Mouse (Mus musculus): ENCODE data around the gene Parn. TPM values are rescaled to one million over a fixed set of nuclear protein-coding genes. Genes with fewer than 3 reads are reported as not detected.
A peak's percentile ranks its signal among the peaks of the same experiment; 100 is the strongest.

The Parn gene
- total RNA-seq, 2 experiments from 2014 or later: 34.4 to 37.4 TPM

DNA sequence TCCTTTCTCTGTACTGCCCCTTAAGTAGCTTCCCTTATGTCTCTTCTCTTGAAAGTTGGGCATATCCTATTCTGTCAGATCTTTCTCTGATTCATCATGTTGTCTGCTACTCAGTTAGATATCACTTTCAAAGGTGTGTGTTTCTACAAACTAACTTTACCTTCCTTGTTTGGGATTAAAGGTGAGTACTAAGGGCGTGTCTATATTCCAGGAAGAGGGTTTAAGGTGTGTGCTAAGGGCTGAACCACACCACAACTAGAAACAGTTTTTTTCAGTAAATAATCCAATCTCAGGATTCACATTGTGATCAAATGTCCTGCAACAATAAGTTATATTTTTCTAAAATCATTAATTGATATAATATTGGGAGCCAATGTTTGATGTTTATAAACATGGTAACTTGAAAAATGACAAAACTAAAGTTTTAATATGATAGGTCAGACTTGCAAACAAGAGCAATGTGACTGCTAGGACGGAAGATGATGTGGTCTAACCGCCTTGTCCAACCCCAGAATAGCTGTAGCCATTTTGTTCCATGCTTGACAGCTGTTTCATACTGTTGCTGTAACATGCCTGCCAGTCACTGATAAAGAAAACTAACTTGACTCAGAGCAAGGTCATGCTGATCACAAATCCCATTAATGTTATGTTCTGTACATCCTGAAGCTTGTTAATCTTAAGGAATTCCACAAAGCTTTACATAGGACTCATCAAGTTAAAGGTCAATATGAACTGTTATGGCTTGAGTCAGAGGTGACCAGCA is 46.0 kb downstream of the Parn start:
- no peak for DNase-seq

GRCm38 (mm10) chr16:13620194-13620593 is 47.8 kb downstream of the Parn start:
- DNase-seq: no peak

- DNase-seq: no peak
Measured at GRCm38 (mm10) chr16:13615276-13615675, 52.7 kb downstream of the Parn start.

DNA sequence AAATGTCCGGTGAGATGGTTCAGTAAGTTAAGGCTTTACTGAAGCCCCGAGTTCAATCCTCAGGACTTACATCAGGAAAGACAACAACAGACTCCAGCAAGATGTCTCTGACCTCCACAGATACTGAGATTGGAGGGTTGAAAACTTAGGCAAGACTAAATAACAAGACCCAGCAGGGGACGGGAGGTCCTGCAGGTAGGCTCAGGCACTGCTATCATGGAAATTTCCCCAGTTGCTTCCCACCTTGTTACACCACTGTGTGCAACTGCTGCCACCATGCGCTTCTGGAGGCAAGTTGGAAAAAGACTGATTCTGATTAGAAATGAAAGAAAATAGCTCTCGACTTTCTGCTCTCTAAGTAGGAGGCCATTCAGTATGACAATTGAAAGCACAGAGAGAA is 55.4 kb downstream of the Parn start:
- DNase-seq: no peak

DNA sequence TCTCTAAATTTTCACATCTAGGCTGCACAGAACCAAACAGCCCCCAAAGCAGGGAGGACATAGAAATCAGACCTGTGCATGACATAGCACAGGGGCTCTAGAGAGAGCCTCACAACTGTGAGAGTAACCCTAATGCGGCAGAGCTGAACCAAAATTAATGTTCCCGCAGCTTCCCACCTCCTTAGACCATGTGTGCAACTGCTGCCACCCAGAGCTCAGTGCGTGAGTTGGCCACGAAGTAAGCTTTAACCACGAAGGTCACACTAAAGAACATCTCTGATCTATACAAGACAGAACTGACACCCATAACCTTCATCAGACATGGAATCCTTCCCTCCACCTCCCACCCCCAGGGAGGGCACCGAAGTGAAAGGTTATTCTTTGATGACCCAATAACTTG is 55.9 kb downstream of the Parn start:
- DNase-seq: peak; percentile 7

- no peak for DNase-seq
Measured at GRCm38 (mm10) chr16:13611399-13611798, 56.6 kb downstream of the Parn start.

DNA sequence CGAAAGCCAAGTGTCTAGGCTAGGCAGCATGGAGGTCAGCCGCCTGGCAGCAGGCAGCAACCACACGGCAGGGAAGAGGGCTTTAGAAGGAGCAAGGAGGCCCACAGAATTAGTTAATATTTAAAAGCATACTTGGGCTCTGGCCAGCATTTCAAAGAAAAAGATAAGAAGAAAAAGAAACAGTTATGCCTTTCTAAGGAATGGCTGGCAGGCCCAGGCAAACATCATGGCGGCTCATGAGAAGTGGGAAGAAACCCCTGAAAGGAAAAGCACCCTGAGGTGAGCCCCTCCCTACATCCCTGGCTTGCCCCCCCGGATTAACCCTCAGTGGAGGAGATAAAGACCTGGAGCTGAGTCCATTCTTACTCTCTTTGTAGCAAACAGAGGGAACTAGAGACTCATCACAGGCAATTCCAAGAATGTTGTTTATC is 57.0 kb downstream of the Parn start:
- no peak for DNase-seq

DNA sequence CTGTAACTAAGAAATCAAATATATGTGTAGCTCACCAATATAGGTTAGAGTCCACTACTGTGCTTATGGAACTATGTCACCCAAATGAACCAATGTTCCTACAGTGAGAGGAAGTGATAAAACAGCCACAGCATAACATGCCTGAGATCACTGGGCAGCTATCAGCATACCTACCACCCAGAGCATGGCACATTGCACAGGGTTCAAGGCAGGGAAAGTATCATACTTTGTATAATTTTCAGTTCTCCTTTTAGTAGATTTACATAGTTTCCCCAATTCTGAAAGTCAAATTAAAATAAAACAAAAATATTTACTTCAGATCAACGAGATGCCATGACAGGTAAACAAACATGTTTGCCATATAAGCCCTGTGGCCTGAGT is 59.3 kb downstream of the Parn start:
- no peak for DNase-seq

DNA sequence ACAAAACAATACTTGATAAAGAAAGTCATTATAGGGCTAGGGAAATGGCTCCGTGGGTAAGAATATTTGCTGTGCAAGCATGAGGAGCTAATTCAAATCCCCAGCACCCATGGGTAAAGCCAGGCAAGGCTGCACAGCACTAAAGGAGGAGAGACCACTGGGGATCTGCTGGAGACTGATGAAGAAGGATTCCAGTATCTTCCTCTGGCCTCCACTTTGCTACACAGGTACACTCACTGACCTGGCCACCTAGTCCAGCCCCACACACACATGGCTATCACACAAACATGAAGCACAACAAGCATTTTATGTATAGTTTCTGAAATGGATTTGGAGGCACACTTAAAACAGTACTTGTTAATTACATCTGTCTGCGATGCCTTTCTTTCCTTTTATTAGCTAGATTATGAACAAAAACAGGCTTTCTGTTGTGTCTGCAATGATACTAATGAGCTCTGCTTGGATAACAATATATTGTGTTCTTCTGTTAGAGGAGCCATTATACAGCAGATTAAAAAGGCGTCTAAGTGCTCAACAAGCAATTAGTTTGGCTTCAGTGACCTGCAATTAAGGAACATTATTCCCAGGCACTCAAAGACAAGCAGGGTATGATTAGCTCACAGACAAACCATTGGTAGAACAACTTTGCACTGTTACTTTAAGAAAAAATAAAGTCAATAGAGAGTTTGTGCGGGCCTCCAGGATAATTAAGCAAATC is 59.8 kb downstream of the Parn start:
- DNase-seq: no peak

DNA sequence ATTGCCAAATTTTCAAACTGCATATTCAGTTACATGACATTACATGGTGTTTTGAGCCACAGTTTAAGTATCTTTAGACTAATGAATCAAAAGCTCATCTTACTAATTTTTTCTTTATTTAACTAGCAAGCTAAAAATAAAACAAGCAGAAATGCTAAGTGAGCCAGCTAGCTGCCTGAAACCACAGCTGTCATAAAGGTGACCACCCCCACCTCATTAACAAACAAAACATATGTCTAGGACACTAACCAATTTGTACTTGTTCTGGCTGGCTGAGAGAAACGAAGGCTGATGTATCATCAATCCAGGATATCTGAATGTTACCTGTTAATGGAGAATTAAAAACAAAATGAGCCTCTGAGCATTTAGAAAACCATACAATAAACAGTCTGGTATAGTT is 65.2 kb downstream of the Parn start:
- no peak for DNase-seq

DNA sequence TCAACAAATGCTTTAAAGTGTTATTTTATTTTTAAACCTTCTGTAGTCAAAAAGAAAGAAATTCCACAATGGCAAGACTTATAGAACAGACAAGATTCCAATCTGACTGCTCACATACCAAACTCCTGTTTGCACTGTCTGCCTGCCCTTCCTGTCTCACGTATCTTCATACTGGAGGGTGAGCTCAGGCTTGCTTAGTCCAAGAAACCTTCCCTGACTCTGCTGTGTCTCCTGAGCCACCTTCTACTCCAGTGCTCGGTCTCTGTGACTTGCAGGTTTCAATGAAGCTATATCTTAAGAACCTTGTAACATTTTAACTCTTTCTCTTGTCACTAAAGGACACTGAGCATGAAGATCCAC is 78.9 kb downstream of the Parn start:
- no peak for DNase-seq

DNA sequence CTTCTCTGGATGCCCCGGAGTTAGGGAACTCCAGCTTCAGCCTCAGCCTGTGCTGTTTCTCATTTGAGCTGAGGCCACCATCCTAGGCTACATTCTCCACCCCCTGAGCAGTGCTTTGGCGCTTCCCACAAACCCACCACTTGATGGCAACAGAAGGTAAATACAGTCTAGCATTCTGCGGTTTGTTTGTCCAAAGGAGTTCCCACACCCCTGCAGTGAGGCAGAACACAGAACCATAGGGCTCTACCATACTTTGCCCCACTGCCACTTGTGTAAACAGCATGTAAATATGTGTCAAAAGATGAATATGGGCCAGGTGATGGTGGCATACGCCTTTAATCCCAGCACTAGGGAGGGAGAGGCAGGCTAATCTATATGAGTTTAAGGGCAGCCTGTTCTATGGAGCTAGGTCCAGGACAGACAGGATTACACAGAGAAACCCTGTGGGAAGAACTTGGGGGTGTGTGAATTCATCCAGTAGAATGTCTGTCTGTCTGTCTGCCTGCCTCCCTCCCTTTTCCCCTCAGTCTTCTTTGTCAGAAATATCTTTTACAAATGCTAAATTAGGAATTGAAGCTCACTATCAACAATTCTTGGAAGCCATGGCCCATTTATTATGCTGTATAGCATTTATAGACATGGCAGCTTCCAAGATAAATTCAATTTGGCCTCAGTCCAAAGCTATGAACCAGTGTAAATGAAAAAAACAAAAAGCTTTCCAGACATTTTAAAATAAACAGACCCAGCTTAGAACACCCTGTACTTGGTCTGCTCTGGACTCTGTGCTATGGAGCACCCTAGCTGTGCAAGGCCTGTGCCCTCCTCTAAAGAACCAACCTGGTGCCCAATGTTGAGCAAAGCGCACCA is 79.6 kb downstream of the Parn start:
- no peak for DNase-seq

- no peak for DNase-seq
Measured at GRCm38 (mm10) chr16:13585234-13585633, 82.7 kb downstream of the Parn start.

GRCm38 (mm10) chr16:13580784-13581183 is 87.2 kb downstream of the Parn start:
- no peak for DNase-seq

DNA sequence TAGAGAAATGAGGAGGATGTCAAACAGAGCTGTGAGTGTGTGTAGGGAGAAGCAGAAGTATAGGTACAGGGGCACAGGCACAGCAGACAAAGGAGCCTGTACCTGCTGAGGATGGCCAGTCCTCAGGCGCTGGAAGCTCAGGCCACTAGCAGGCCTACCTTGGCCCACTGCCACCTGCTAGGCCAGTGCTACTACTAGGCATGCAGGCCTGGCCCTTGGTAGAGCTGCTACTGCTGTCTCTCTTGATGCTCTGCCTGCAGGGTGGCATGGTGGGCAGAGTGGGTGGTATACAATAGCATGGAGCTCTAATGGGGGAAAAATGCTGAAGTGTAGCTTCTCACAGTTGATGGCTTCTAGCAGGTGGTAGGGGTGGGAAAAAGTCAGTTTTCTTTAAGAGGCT is 88.0 kb downstream of the Parn start:
- peak; percentile 41 for DNase-seq

DNA sequence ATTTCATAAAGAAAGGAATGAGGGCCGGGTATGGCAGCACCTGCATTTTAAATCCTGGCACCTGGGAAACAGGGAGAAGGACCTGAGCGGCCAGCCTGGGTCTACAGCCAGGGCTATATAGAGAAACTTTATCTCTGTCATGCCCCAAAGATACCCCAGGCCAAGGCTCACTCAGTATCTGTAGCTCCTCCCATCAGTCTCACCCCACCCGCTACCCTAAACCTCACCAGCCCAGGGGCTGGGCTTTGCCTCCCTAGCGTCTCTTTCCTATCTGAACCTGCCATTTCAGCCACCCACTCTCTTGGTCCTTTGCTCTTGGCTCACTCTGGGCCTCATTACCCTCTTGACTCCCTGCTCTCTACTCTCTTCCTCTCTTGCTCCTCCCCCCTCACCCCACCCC is 92.7 kb downstream of the Parn start:
- no peak for DNase-seq

DNA sequence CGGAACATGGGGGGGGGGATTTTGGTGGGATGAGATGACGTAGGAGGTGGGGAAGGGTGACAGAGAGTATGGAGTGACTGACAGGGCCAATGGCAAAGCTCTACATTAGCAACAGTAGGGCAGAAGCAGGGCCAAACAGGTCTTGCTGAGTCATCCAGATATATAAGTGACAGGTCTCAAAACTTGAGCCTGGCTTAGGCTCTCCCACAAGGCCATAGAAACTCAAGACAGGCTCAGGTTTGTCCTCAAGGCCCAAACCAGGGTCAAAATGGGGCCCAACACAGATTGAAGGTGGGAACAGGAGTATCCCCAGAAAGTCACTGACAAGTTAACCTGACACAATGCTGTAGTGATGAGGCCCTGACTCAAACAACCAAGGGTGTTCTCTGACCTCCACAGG is 99.7 kb downstream of the Parn start:
- no peak for DNase-seq

- peak; percentile 46 for DNase-seq
Measured at GRCm38 (mm10) chr16:13567614-13568013, 100.4 kb downstream of the Parn start.

DNA sequence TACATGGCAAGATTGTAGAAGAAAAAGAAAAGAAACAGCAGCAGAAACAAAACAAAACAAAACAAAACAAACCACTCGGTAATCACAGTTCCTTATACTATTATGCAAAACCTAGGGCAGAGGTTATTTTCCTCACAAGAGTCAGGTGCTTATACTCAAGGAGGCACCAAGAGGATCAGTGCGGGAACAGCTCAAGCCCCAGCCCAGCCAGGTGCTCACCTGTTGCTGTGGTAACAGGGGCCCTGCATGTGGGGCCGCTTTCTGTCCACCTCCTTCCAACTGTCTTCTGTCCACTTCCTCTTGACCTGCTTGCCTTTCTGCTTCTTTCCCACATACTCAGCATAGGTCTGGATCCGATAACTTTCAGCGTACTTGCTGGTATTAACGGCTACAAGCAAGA is 101.6 kb downstream of the Parn start:
- no peak for DNase-seq

DNA sequence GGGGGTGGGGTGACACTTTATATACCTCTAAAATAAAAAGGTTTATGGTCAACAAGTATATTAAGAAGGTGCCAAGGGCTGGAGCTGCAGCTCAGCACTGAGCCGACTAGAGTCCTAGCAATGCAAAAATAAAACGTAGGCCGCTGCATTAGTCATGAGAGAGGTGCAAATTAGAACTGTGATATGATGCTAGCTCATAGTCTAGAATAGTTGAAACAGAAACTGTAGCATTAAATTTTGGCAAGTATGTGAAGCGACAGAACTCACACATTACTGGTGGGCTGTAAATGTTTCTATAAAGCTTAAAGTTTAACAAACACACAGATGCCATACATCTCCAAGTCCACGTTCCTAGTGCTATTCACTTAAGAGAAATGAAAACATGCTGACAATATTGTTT is 102.7 kb downstream of the Parn start:
- no peak for DNase-seq

DNA sequence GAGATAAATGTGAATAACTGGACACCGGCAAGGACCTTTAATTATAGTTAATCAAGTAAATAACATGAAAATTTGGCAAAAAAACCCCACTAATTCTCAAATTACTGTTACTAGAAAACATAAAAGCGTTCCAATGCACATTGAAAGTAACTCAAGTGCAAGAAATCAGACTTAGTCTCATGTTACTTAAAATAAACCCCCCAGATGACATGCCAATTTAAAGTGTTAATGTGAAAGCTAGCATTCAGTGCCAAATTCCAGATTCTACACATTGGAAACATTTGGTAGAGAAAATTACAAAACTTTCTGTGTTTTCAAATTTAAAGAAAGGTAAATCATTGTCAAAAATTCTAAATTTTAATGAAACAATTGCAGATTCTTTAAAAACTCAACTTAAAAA is 110.2 kb downstream of the Parn start:
- no peak for DNase-seq

DNA sequence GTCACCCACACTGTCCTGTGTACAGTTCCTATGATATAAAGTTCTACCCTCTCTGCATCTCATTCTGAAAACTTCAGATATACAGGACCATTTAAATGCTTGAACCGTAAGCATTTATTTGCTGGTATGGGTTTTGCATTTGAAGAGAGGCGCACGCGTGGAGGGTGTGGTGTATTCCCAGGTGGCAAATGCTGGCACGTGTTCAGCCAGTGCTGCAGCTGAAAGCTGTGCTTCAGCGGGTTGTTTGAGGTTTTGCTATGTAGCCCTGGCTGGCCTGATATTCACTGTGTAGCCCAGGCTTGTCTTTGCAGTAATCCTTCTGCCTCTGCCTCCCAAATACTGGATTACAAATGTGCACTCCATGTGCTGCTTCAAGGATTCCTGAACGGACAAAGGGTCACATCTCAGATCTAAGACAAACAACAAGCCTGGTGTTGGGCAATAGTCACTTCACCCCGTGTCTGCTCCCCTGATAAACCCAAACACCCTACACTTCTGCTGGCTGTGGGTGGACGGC is 111.0 kb downstream of the Parn start:
- DNase-seq: peak; percentile 71

DNA sequence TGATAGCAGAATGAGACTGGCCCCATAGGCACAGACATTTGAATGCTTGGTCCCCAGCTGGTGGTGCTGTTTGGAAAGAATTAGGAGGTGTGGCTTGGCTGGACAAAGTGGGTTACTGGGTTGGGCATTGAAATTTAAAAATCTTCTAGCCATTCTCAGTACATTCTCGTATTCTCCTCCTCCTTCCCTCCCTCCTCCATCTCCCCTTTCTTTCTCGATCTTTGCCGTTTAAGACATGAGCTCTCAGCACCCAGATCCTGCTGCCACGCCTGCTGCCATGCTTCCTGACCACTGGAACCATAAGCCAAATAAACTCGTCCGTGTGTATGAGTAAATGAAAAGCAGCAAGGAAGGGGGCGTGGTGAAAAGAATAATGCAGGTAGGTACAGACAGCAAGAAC is 111.5 kb downstream of the Parn start:
- no peak for DNase-seq
